Mouse (Mus musculus) heart, embryonic 16.5 days (tissue): ENCODE measurements at regions not wholly inside any gene's neighbourhood (a gene's known extent, or its start where the extent isn't known, plus 50 kb on each side); places are given as distances from the start of the nearest gene placed in this dataset.

Source experiments
- ATAC-seq: fragments of 200-750 bp; cut with Nextera tagmentation; replicated peaks from 2 replicates; pipeline ENCODE4 v1.8.0; 2017; ENCODE audit warnings: moderate number of reproducible peaks; ENCODE audit not compliant: insufficient read depth, low FRiP score; ENCODE audit errors: extremely low read depth
- H3K27ac ChIP-seq: fragments of 300-500 bp; sonication (generic); 2 replicates; pipeline ENCODE4 v1.5.1; 2014; ENCODE audit warnings: mild to moderate bottlenecking, low read length, control low read depth, moderate library complexity
- H3K27me3 ChIP-seq: fragments of 300-500 bp; sonication (generic); 2 replicates; pipeline ENCODE4 v1.6.1; 2014; ENCODE audit warnings: low read length, mixed read lengths; ENCODE audit not compliant: control insufficient read depth, insufficient read depth
- H3K36me3 ChIP-seq: fragments of 300-500 bp; sonication (generic); 2 replicates; pipeline ENCODE4 v1.6.1; 2014; ENCODE audit not compliant: control insufficient read depth, insufficient read depth
- H3K4me1 ChIP-seq: fragments of 300-500 bp; sonication (generic); 2 replicates; pipeline ENCODE4 v1.6.1; 2014; ENCODE audit warnings: low read length, mixed read lengths; ENCODE audit not compliant: control insufficient read depth, insufficient read depth
- H3K4me2 ChIP-seq: fragments of 300-500 bp; sonication (generic); 2 replicates; pipeline ENCODE4 v1.6.1; 2014; ENCODE audit warnings: low read depth, mild to moderate bottlenecking, control low read depth, low read length
- H3K4me3 ChIP-seq: fragments of 300-500 bp; sonication (generic); 2 replicates; pipeline ENCODE4 v1.5.1; 2014; ENCODE audit warnings: mild to moderate bottlenecking, control low read depth, low read length
- H3K9ac ChIP-seq: fragments of 300-500 bp; sonication (generic); 2 replicates; pipeline ENCODE4 v1.6.1; 2014; ENCODE audit warnings: low read length, control low read depth
- H3K9me3 ChIP-seq: fragments of 300-500 bp; sonication (generic); replicated peaks from 2 replicates; pipeline ENCODE4 v1.6.1; 2016; ENCODE audit warnings: low read length; ENCODE audit not compliant: control insufficient read depth
- WGBS: fragments of 180-500 bp; shearing (Covaris S2); extraction: QIAGEN DNeasy Blood & Tissue Kit; methylation state at CpG from one replicate; pipeline ENCODE4 v1.1.7; 2014; 5-methylcytosine and 5-hydroxymethylcytosine counted together

GRCm38 (mm10) chr3:149625066-149625465 is 634.7 kb upstream of the Adgrl2 start:
- no peaks in the 10 kb centered on the region for H3K4me1 ChIP-seq
- H3K36me3 ChIP-seq: no peaks in the 10 kb centered on the region
- no peak for ATAC-seq
- no peak overlapping the region for H3K4me3 ChIP-seq
- H3K9ac ChIP-seq: no peak overlapping the region
- WGBS: 53% methylated on average over 3 of the region's 3 CpGs
- no peaks in the 10 kb centered on the region for H3K27me3 ChIP-seq
- H3K27ac ChIP-seq: no peak overlapping the region
- H3K4me2 ChIP-seq: no peak overlapping the region
- H3K9me3 ChIP-seq: no peaks in the 10 kb centered on the region

GRCm38 (mm10) chr3:149623851-149624532 is 633.6 kb upstream of the Adgrl2 start:
- ATAC-seq: no peak
- Histone ChIP-seq H3K9me3 (no peaks in the 10 kb centered on the region), H3K27ac (no peak overlapping the region), H3K4me2 (no peak overlapping the region), H3K27me3 (no peaks in the 10 kb centered on the region), H3K4me3 (no peak overlapping the region), H3K36me3 (no peaks in the 10 kb centered on the region), H3K4me1 (no peaks in the 10 kb centered on the region), H3K9ac (no peak overlapping the region)
- 69% methylated on average over 4 of the region's 4 CpGs for WGBS

GRCm38 (mm10) chr3:149603865-149604264 is 613.5 kb upstream of the Adgrl2 start:
- no peak for ATAC-seq
- no peaks in the 10 kb centered on the region for H3K4me1 ChIP-seq
- H3K9me3 ChIP-seq: no peaks in the 10 kb centered on the region
- H3K36me3 ChIP-seq: no peaks in the 10 kb centered on the region
- H3K27me3 ChIP-seq: no peaks in the 10 kb centered on the region
- H3K4me3 ChIP-seq: no peak overlapping the region
- no peak overlapping the region for H3K4me2 ChIP-seq
- no peak overlapping the region for H3K27ac ChIP-seq
- H3K9ac ChIP-seq: no peak overlapping the region
- 61% methylated on average over 5 of the region's 5 CpGs for WGBS

- Histone ChIP-seq H3K4me3 (no peak overlapping the region), H3K27ac (no peak overlapping the region), H3K27me3 (no peaks in the 10 kb centered on the region), H3K9ac (no peak overlapping the region), H3K9me3 (no peaks in the 10 kb centered on the region), H3K4me1 (no peaks in the 10 kb centered on the region), H3K36me3 (no peaks in the 10 kb centered on the region), H3K4me2 (no peak overlapping the region)
- WGBS: 61% methylated on average over 5 of the region's 5 CpGs
- ATAC-seq: no peak
Measured at GRCm38 (mm10) chr3:149601276-149601675, 610.9 kb upstream of the Adgrl2 start.

GRCm38 (mm10) chr3:149594470-149594869 is 604.1 kb upstream of the Adgrl2 start:
- Histone ChIP-seq H3K36me3 (no peaks in the 10 kb centered on the region), H3K4me3 (no peak overlapping the region), H3K9me3 (no peaks in the 10 kb centered on the region), H3K27ac (no peak overlapping the region), H3K27me3 (no peaks in the 10 kb centered on the region), H3K4me2 (no peak overlapping the region), H3K4me1 (no peaks in the 10 kb centered on the region), H3K9ac (no peak overlapping the region)
- WGBS: 63% methylated on average over 4 of the region's 4 CpGs
- ATAC-seq: no peak

GRCm38 (mm10) chr3:149585769-149586168 is 595.4 kb upstream of the Adgrl2 start:
- H3K4me2 ChIP-seq: no peak overlapping the region
- H3K4me3 ChIP-seq: no peak overlapping the region
- no peak overlapping the region for H3K9ac ChIP-seq
- H3K36me3 ChIP-seq: no peaks in the 10 kb centered on the region
- H3K9me3 ChIP-seq: no peaks in the 10 kb centered on the region
- ATAC-seq: no peak
- no peaks in the 10 kb centered on the region for H3K27me3 ChIP-seq
- H3K27ac ChIP-seq: no peak overlapping the region
- WGBS: 77% methylated on average over 2 of the region's 2 CpGs
- no peaks in the 10 kb centered on the region for H3K4me1 ChIP-seq

GRCm38 (mm10) chr3:149581141-149581540 is 590.8 kb upstream of the Adgrl2 start:
- Histone ChIP-seq H3K4me3 (no peak overlapping the region), H3K36me3 (no peaks in the 10 kb centered on the region), H3K4me1 (no peaks in the 10 kb centered on the region), H3K9ac (no peak overlapping the region), H3K9me3 (no peaks in the 10 kb centered on the region), H3K4me2 (no peak overlapping the region), H3K27me3 (no peaks in the 10 kb centered on the region), H3K27ac (no peak overlapping the region)
- ATAC-seq: no peak
- 69% methylated on average over 3 of the region's 3 CpGs for WGBS

- no peak overlapping the region for H3K4me3 ChIP-seq
- H3K4me2 ChIP-seq: no peak overlapping the region
- ATAC-seq: no peak
- WGBS: 55% methylated on average over 3 of the region's 3 CpGs
- H3K4me1 ChIP-seq: no peaks in the 10 kb centered on the region
- no peak overlapping the region for H3K27ac ChIP-seq
- no peak overlapping the region for H3K9ac ChIP-seq
- H3K27me3 ChIP-seq: no peaks in the 10 kb centered on the region
- no peaks in the 10 kb centered on the region for H3K9me3 ChIP-seq
- H3K36me3 ChIP-seq: no peaks in the 10 kb centered on the region
Measured at GRCm38 (mm10) chr3:149575678-149576077, 585.3 kb upstream of the Adgrl2 start.

GRCm38 (mm10) chr3:149566853-149567252 is 576.5 kb upstream of the Adgrl2 start:
- Histone ChIP-seq H3K4me3 (no peak overlapping the region), H3K4me1 (no peaks in the 10 kb centered on the region), H3K9me3 (no peaks in the 10 kb centered on the region), H3K4me2 (no peak overlapping the region), H3K27ac (no peak overlapping the region), H3K36me3 (no peaks in the 10 kb centered on the region), H3K27me3 (no peaks in the 10 kb centered on the region), H3K9ac (no peak overlapping the region)
- 86% methylated on average over 6 of the region's 6 CpGs for WGBS
- no peak for ATAC-seq
